Mouse (Mus musculus): Measurements from ENCODE around the gene Cnr2. TPM values are rescaled to one million over a fixed set of nuclear protein-coding genes. Genes with fewer than 3 reads are reported as not detected.

The Cnr2 gene
- total and polyA plus RNA-seq, 3 experiments, result 6.8 to 10.2 TPM; not detected in 1

GRCm38 (mm10) chr4:135968271-135968869 lies 73.2 kb downstream of the Cnr2 start:
- H3K27me3 ChIP-seq (ENCODE audit: control insufficient read depth in 1 of 2, insufficient read depth in 2 of 2, low read length in 2 of 2), result no peaks in the 10 kb centered on the region
- no peaks in the 10 kb centered on the region for H3K9me3 ChIP-seq (replicated peaks; ENCODE audit: insufficient read depth, low read length)
- no peak overlapping the region for H3K4me3 ChIP-seq (ENCODE audit: control insufficient read depth in 1 of 2, insufficient read depth in 1 of 2, low read depth in 2 of 2, low read length in 2 of 2)
- no peak for TF ChIP-seq MAX (IDR thresholded peaks at IDR 0.05; ENCODE audit: low read length)
- TF ChIP-seq USF2 (IDR thresholded peaks at IDR 0.05; ENCODE audit: borderline replicate concordance in 1 of 2, insufficient read depth in 1 of 2, low read depth in 1 of 2, low read length in 2 of 2), result no peak
- TF ChIP-seq TCF12 (IDR thresholded peaks at IDR 0.05; ENCODE audit: low read depth, low read length), result no peak
- no peak for TF ChIP-seq RCOR1 (IDR thresholded peaks at IDR 0.05; ENCODE audit: low read depth, low read length)
- TF ChIP-seq CHD2 (IDR thresholded peaks at IDR 0.05; ENCODE audit: low read length), result no peak
- no peak for TF ChIP-seq POLR2AphosphoS2 (IDR thresholded peaks at IDR 0.05; ENCODE audit: low read length)
- no peak for TF ChIP-seq USF1 (IDR thresholded peaks at IDR 0.05; ENCODE audit: low read depth, low read length)
- TF ChIP-seq ETS1 (IDR thresholded peaks at IDR 0.05; ENCODE audit: low read depth, low read length), result no peak
- H3K27ac ChIP-seq (ENCODE audit: control insufficient read depth, low read depth, low read length), result no peak overlapping the region
- H3K79me2 ChIP-seq (ENCODE audit: control insufficient read depth, insufficient read depth, low read length, poor library complexity), result peaks cover 19% of the 10 kb centered on the region
- H3K4me1 ChIP-seq (ENCODE audit: control insufficient read depth in 1 of 2, insufficient read depth in 2 of 2, low read length in 2 of 2), result peaks cover 0 to 10% of the 10 kb centered on the region in 2 experiments; a peak in 3 of 4 replicates
- H3K9ac ChIP-seq (ENCODE audit: control insufficient read depth, low read depth, low read length, poor library complexity, severe bottlenecking), result no peak overlapping the region
- peaks cover 0 to 4% of the 10 kb centered on the region in 2 experiments; a peak in 3 of 4 replicates for H3K36me3 ChIP-seq (ENCODE audit: control insufficient read depth in 1 of 2, insufficient read depth in 2 of 2, low read length in 2 of 2)
- no peak for DNase-seq (ENCODE audit: low read depth, low spot score)

GRCm38 (mm10) chr4:135969070-135969750 lies 74.0 kb downstream of the Cnr2 start:
- H3K9me3 ChIP-seq (replicated peaks; ENCODE audit: insufficient read depth, low read length), result no peaks in the 10 kb centered on the region
- TF ChIP-seq MAZ (IDR thresholded peaks at IDR 0.05; ENCODE audit: low read depth, low read length) (no peak), NELFE (IDR thresholded peaks at IDR 0.05; ENCODE audit: low read depth, low read length) (no peak), ZC3H11A (IDR thresholded peaks at IDR 0.05; ENCODE audit: low read depth, low read length) (no peak), CTCF (IDR thresholded peaks at IDR 0.05 in 2 of 3, conservative IDR thresholded peaks at IDR 0.05 in 1 of 3; ENCODE audit: control insufficient read depth in 1 of 3, insufficient read depth in 1 of 3, low read depth in 2 of 3, low read length in 3 of 3, poor library complexity in 1 of 3, severe bottlenecking in 1 of 3) (no peak), ZNF384 (IDR thresholded peaks at IDR 0.05; ENCODE audit: low read depth, low read length) (no peak), MYC (IDR thresholded peaks at IDR 0.05; ENCODE audit: low read depth, low read length) (no peak), USF1 (IDR thresholded peaks at IDR 0.05; ENCODE audit: low read depth, low read length) (no peak), MAFK (IDR thresholded peaks at IDR 0.05; ENCODE audit: borderline replicate concordance, low read depth, low read length) (no peak), TAL1 (IDR thresholded peaks at IDR 0.05; ENCODE audit: low read length) (no peak), SMC3 (IDR thresholded peaks at IDR 0.05; ENCODE audit: low read depth, low read length) (no peak), UBTF (IDR thresholded peaks at IDR 0.05; ENCODE audit: borderline replicate concordance, insufficient read depth, low read depth, low read length) (no peak)

More at GRCm38 (mm10) chr4:135969070-135969750, 74.0 kb downstream of the Cnr2 start:
- peaks cover 16% of the 10 kb centered on the region for H3K79me2 ChIP-seq (ENCODE audit: control insufficient read depth, insufficient read depth, low read length, poor library complexity)
- no peak overlapping the region for H3K9ac ChIP-seq (ENCODE audit: control insufficient read depth, low read depth, low read length, poor library complexity, severe bottlenecking)
- no peaks in the 10 kb centered on the region for H3K27me3 ChIP-seq (ENCODE audit: control insufficient read depth in 1 of 2, insufficient read depth in 2 of 2, low read length in 2 of 2)
- no peak for DNase-seq (ENCODE audit: low read depth, low spot score)
- no peak overlapping the region for H3K27ac ChIP-seq (ENCODE audit: control insufficient read depth, low read depth, low read length)
- H3K4me3 ChIP-seq (ENCODE audit: control insufficient read depth in 1 of 2, insufficient read depth in 1 of 2, low read depth in 2 of 2, low read length in 2 of 2), result no peak overlapping the region
- H3K36me3 ChIP-seq (ENCODE audit: control insufficient read depth in 1 of 2, insufficient read depth in 2 of 2, low read length in 2 of 2), result peaks cover 0 to 10% of the 10 kb centered on the region in 2 experiments; a peak in 3 of 4 replicates
- H3K4me1 ChIP-seq (ENCODE audit: control insufficient read depth in 1 of 2, insufficient read depth in 2 of 2, low read length in 2 of 2), result peaks cover 0 to 18% of the 10 kb centered on the region in 2 experiments; a peak in 3 of 4 replicates

Other genes starting within 250 kb of the Cnr2 start
- not detected in 2 replicates for gene Ifnlr1, start 209.1 kb upstream of the Cnr2 start, total RNA-seq (2012; rRNA removed)
- gene Ifnlr1, start 209.1 kb upstream of the Cnr2 start, polyA plus RNA-seq (2012; ENCODE audit: insufficient read depth in 1 of 2, insufficient read length in 2 of 2, low read depth in 1 of 2, low replicate concordance in 2 of 2, missing spikeins in 1 of 2), result under 1 TPM in 1 of 2 experiments, not detected in 1; 0.03 TPM
- gene Il22ra1, start 167.2 kb upstream of the Cnr2 start, total RNA-seq (2012; rRNA removed), result not detected in 2 replicates
- under 1 TPM in 1 of 2 experiments, not detected in 1; 0.03 TPM for gene Il22ra1, start 167.2 kb upstream of the Cnr2 start, polyA plus RNA-seq (2012; ENCODE audit: insufficient read depth in 1 of 2, insufficient read length in 2 of 2, low read depth in 1 of 2, low replicate concordance in 2 of 2, missing spikeins in 1 of 2)
- gene Myom3, start 135.7 kb upstream of the Cnr2 start, total RNA-seq (2012; rRNA removed), result not detected in 2 replicates
- not detected for gene Myom3, start 135.7 kb upstream of the Cnr2 start, polyA plus RNA-seq (2012; ENCODE audit: insufficient read depth in 1 of 2, insufficient read length in 2 of 2, low read depth in 1 of 2, low replicate concordance in 2 of 2, missing spikeins in 1 of 2)
- gene Srsf10, start 39.6 kb upstream of the Cnr2 start, total RNA-seq (2012; rRNA removed), result 129 and 142 TPM in 2 replicates
- 100 to 1,000 TPM; 222 to 361 TPM for gene Srsf10, start 39.6 kb upstream of the Cnr2 start, polyA plus RNA-seq (2012; ENCODE audit: insufficient read depth in 1 of 2, insufficient read length in 2 of 2, low read depth in 1 of 2, low replicate concordance in 2 of 2, missing spikeins in 1 of 2)
- 49.8 and 50.7 TPM in 2 replicates for gene Pnrc2, start 21.5 kb upstream of the Cnr2 start, total RNA-seq (2012; rRNA removed)
- 10 to 100 TPM; 48.0 to 76.3 TPM for gene Pnrc2, start 21.5 kb upstream of the Cnr2 start, polyA plus RNA-seq (2012; ENCODE audit: insufficient read depth in 1 of 2, insufficient read length in 2 of 2, low read depth in 1 of 2, low replicate concordance in 2 of 2, missing spikeins in 1 of 2)
- 26.8 and 33.7 TPM in 2 replicates for gene Fuca1, start 25.3 kb downstream of the Cnr2 start, total RNA-seq (2012; rRNA removed)
- 10 to 100 TPM in 1 of 2 experiments, not detected in 1; 48.6 TPM for gene Fuca1, start 25.3 kb downstream of the Cnr2 start, polyA plus RNA-seq (2012; ENCODE audit: insufficient read depth in 1 of 2, insufficient read length in 2 of 2, low read depth in 1 of 2, low replicate concordance in 2 of 2, missing spikeins in 1 of 2)
- 48.5 and 48.7 TPM in 2 replicates for gene Hmgcl, start 51.1 kb downstream of the Cnr2 start, total RNA-seq (2012; rRNA removed)
- 10 to 100 TPM in 1 of 2 experiments, not detected in 1; 66.5 TPM for gene Hmgcl, start 51.1 kb downstream of the Cnr2 start, polyA plus RNA-seq (2012; ENCODE audit: insufficient read depth in 1 of 2, insufficient read length in 2 of 2, low read depth in 1 of 2, low replicate concordance in 2 of 2, missing spikeins in 1 of 2)
- gene Gale, start 68.3 kb downstream of the Cnr2 start, total RNA-seq (2012; rRNA removed), result 23.3 and 24.5 TPM in 2 replicates
- 10 to 100 TPM in 1 of 2 experiments, not detected in 1; 31.2 TPM for gene Gale, start 68.3 kb downstream of the Cnr2 start, polyA plus RNA-seq (2012; ENCODE audit: insufficient read depth in 1 of 2, insufficient read length in 2 of 2, low read depth in 1 of 2, low replicate concordance in 2 of 2, missing spikeins in 1 of 2)
- 53.8 and 65.1 TPM in 2 replicates for gene Lypla2, start 77.2 kb downstream of the Cnr2 start, total RNA-seq (2012; rRNA removed)
- 10 to 100 TPM in 1 of 2 experiments, not detected in 1; 95.6 TPM for gene Lypla2, start 77.2 kb downstream of the Cnr2 start, polyA plus RNA-seq (2012; ENCODE audit: insufficient read depth in 1 of 2, insufficient read length in 2 of 2, low read depth in 1 of 2, low replicate concordance in 2 of 2, missing spikeins in 1 of 2)
- gene Pithd1, start 91.9 kb downstream of the Cnr2 start, total RNA-seq (2012; rRNA removed), result 75.5 and 77.7 TPM in 2 replicates
- gene Pithd1, start 91.9 kb downstream of the Cnr2 start, polyA plus RNA-seq (2012; ENCODE audit: insufficient read depth in 1 of 2, insufficient read length in 2 of 2, low read depth in 1 of 2, low replicate concordance in 2 of 2, missing spikeins in 1 of 2), result 10 to 100 TPM in 1 of 2 experiments, not detected in 1; 62.8 TPM
- 30.9 and 34.1 TPM in 2 replicates for gene Eloa, start 126.4 kb downstream of the Cnr2 start, total RNA-seq (2012; rRNA removed)
- 10 to 100 TPM; 30.8 to 41.4 TPM for gene Eloa, start 126.4 kb downstream of the Cnr2 start, polyA plus RNA-seq (2012; ENCODE audit: insufficient read depth in 1 of 2, insufficient read length in 2 of 2, low read depth in 1 of 2, low replicate concordance in 2 of 2, missing spikeins in 1 of 2)
- gene Rpl11, start 158.0 kb downstream of the Cnr2 start, total RNA-seq (2012; rRNA removed), result 2,589 and 2,603 TPM in 2 replicates
- gene Rpl11, start 158.0 kb downstream of the Cnr2 start, polyA plus RNA-seq (2012; ENCODE audit: insufficient read depth in 1 of 2, insufficient read length in 2 of 2, low read depth in 1 of 2, low replicate concordance in 2 of 2, missing spikeins in 1 of 2), result 1,000 to 10,000 TPM in 1 of 2 experiments, not detected in 1; 2,003 TPM
- gene Id3, start 248.1 kb downstream of the Cnr2 start, total RNA-seq (2012; rRNA removed), result 0.16 and 0.27 TPM in 2 replicates
- under 1 TPM in 1 of 2 experiments, not detected in 1; 0.17 TPM for gene Id3, start 248.1 kb downstream of the Cnr2 start, polyA plus RNA-seq (2012; ENCODE audit: insufficient read depth in 1 of 2, insufficient read length in 2 of 2, low read depth in 1 of 2, low replicate concordance in 2 of 2, missing spikeins in 1 of 2)